Mouse (Mus musculus): ENCODE results near the gene Chd6. TPM values are rescaled to one million over a fixed set of nuclear protein-coding genes. Genes with fewer than 3 reads are reported as not detected.

Chd6 gene
- polyA plus RNA-seq, 1 experiment: 22.2 TPM

GRCm38 (mm10) chr2:161090746-161091405, 18.0 kb downstream of the Chd6 start:
- H3K4me3 ChIP-seq (replicated peaks; ENCODE audit: control insufficient read depth, low read depth, low read length): no peak overlapping the region
- WGBS: 62% methylated on average over 6 of the region's 6 CpGs
- TF ChIP-seq POLR2A (IDR thresholded peaks at IDR 0.05; ENCODE audit: borderline replicate concordance, control insufficient read depth, low read depth, low read length) (no peak), CTCF (IDR thresholded peaks at IDR 0.05; ENCODE audit: control insufficient read depth, insufficient read depth, low read length) (no peak)
- H3K27ac ChIP-seq (ENCODE audit: control insufficient read depth, insufficient read depth, low read depth, low read length, poor library complexity): no peak overlapping the region
- no peaks in the 10 kb centered on the region for H3K4me1 ChIP-seq (ENCODE audit: control insufficient read depth, insufficient read depth, low read length)

- 31% methylated on average over 3 of the region's 3 CpGs for WGBS
- no peaks in the 10 kb centered on the region for H3K4me1 ChIP-seq (ENCODE audit: control insufficient read depth, insufficient read depth, low read length)
Measured at GRCm38 (mm10) chr2:161090200-161090599, 18.7 kb downstream of the Chd6 start.

GRCm38 (mm10) chr2:161078590-161078989, 30.3 kb downstream of the Chd6 start:
- H3K4me1 ChIP-seq (ENCODE audit: control insufficient read depth, insufficient read depth, low read length): no peaks in the 10 kb centered on the region; the same call in 1 of the 2 replicates
- no peak overlapping the region for H3K27ac ChIP-seq (ENCODE audit: control insufficient read depth, insufficient read depth, low read depth, low read length, poor library complexity)
- TF ChIP-seq CTCF (IDR thresholded peaks at IDR 0.05; ENCODE audit: control insufficient read depth, insufficient read depth, low read length) (no peak), POLR2A (IDR thresholded peaks at IDR 0.05; ENCODE audit: borderline replicate concordance, control insufficient read depth, low read depth, low read length) (no peak)
- H3K4me3 ChIP-seq (replicated peaks; ENCODE audit: control insufficient read depth, low read depth, low read length): no peak overlapping the region
- WGBS: 85% methylated on average over 2 of the region's 2 CpGs

More at GRCm38 (mm10) chr2:161090200-161090599, 18.7 kb downstream of the Chd6 start:
- H3K27ac ChIP-seq (ENCODE audit: control insufficient read depth, insufficient read depth, low read depth, low read length, poor library complexity): no peak overlapping the region
- TF ChIP-seq CTCF (IDR thresholded peaks at IDR 0.05; ENCODE audit: control insufficient read depth, insufficient read depth, low read length): no peak
- no peak for TF ChIP-seq POLR2A (IDR thresholded peaks at IDR 0.05; ENCODE audit: borderline replicate concordance, control insufficient read depth, low read depth, low read length)
- H3K4me3 ChIP-seq (replicated peaks; ENCODE audit: control insufficient read depth, low read depth, low read length): no peak overlapping the region

GRCm38 (mm10) chr2:161076262-161076661, 32.6 kb downstream of the Chd6 start:
- Histone ChIP-seq H3K4me1 (ENCODE audit: control insufficient read depth, insufficient read depth, low read length) (no peaks in the 10 kb centered on the region; the same call in 1 of the 2 replicates), H3K27ac (ENCODE audit: control insufficient read depth, insufficient read depth, low read depth, low read length, poor library complexity) (no peak overlapping the region), H3K4me3 (replicated peaks; ENCODE audit: control insufficient read depth, low read depth, low read length) (no peak overlapping the region)
- no peak for TF ChIP-seq POLR2A (IDR thresholded peaks at IDR 0.05; ENCODE audit: borderline replicate concordance, control insufficient read depth, low read depth, low read length)
- TF ChIP-seq CTCF (IDR thresholded peaks at IDR 0.05; ENCODE audit: control insufficient read depth, insufficient read depth, low read length): no peak
- WGBS: 79% methylated on average over 4 of the region's 4 CpGs

DNA sequence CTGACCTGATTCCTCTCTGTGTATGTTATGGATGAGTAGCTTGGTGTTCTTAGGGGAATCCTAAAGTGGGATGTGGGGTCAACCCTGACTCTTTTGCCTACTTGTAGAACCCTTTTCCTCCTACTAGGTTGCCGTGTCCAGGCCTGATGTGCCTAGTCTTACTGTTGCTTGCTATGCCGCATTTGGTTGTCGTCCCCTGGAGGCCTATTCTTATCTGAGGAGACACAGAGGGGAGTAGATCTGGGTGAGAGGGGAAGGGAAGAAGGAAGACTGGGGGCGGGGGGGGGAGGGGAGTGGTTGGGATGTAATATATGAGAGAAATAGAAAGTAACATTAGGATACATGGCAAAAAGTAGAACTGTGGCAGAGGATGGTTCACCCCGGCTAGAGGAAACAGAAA, 33.3 kb downstream of the Chd6 start:
- Histone ChIP-seq H3K4me3 (replicated peaks; ENCODE audit: control insufficient read depth, low read depth, low read length) (no peak overlapping the region), H3K27ac (ENCODE audit: control insufficient read depth, insufficient read depth, low read depth, low read length, poor library complexity) (no peak overlapping the region), H3K4me1 (ENCODE audit: control insufficient read depth, insufficient read depth, low read length) (no peaks in the 10 kb centered on the region; the same call in 1 of the 2 replicates)
- TF ChIP-seq CTCF (IDR thresholded peaks at IDR 0.05; ENCODE audit: control insufficient read depth, insufficient read depth, low read length) (no peak), POLR2A (IDR thresholded peaks at IDR 0.05; ENCODE audit: borderline replicate concordance, control insufficient read depth, low read depth, low read length) (no peak)
- 73% methylated on average over 5 of the region's 5 CpGs for WGBS

DNA sequence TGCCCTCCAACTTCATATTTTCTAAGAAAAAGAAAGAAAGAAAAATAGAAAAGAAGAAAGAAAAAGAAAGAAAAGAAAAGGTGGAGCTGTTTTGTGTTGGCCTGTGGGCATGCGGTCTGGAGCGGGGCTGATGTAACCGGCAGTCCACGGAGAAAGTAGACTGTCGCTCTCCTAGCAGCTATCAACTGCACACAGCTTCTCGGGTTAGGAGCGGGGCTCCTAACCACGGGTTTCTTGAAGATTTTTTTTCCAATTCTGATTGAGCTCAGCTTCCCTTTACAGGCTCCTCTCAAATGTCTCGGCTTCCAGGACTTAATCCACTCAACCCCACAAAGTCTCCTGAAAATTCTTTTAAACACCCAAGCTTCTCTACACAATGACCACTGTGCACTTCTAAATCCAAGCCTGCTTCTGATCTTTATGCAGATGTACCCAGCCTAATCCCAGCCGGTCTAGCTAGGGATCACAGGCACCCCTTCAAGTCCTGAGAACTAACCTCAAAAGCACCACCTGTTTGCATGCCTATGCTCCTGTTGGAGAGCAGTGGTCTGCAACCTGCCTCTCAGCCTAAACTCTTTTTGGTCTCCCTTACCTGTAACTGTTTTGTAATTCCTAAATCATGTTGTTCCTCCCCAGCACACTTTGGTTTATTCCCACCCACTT, 42.6 kb downstream of the Chd6 start:
- WGBS: 55% methylated on average over 10 of the region's 10 CpGs
- Histone ChIP-seq H3K27ac (ENCODE audit: control insufficient read depth, insufficient read depth, low read depth, low read length, poor library complexity) (no peak overlapping the region), H3K4me3 (replicated peaks; ENCODE audit: control insufficient read depth, low read depth, low read length) (no peak overlapping the region), H3K4me1 (ENCODE audit: control insufficient read depth, insufficient read depth, low read length) (no peaks in the 10 kb centered on the region)
- TF ChIP-seq POLR2A (IDR thresholded peaks at IDR 0.05; ENCODE audit: borderline replicate concordance, control insufficient read depth, low read depth, low read length): no peak
- no peak for TF ChIP-seq CTCF (IDR thresholded peaks at IDR 0.05; ENCODE audit: control insufficient read depth, insufficient read depth, low read length)

- 64% methylated on average over 2 of the region's 2 CpGs for WGBS
- no peaks in the 10 kb centered on the region for H3K4me1 ChIP-seq (ENCODE audit: control insufficient read depth, insufficient read depth, low read length)
- H3K27ac ChIP-seq (ENCODE audit: control insufficient read depth, insufficient read depth, low read depth, low read length, poor library complexity): no peak overlapping the region
- no peak overlapping the region for H3K4me3 ChIP-seq (replicated peaks; ENCODE audit: control insufficient read depth, low read depth, low read length)
- no peak for TF ChIP-seq POLR2A (IDR thresholded peaks at IDR 0.05; ENCODE audit: borderline replicate concordance, control insufficient read depth, low read depth, low read length)
- no peak for TF ChIP-seq CTCF (IDR thresholded peaks at IDR 0.05; ENCODE audit: control insufficient read depth, insufficient read depth, low read length)
Measured at GRCm38 (mm10) chr2:161065594-161065993, 43.3 kb downstream of the Chd6 start.

- Histone ChIP-seq H3K4me1 (ENCODE audit: control insufficient read depth, insufficient read depth, low read length) (no peaks in the 10 kb centered on the region), H3K27ac (ENCODE audit: control insufficient read depth, insufficient read depth, low read depth, low read length, poor library complexity) (no peak overlapping the region), H3K4me3 (replicated peaks; ENCODE audit: control insufficient read depth, low read depth, low read length) (no peak overlapping the region)
- 74% methylated on average over 1 of the region's 1 CpGs for WGBS
- TF ChIP-seq POLR2A (IDR thresholded peaks at IDR 0.05; ENCODE audit: borderline replicate concordance, control insufficient read depth, low read depth, low read length) (no peak), CTCF (IDR thresholded peaks at IDR 0.05; ENCODE audit: control insufficient read depth, insufficient read depth, low read length) (no peak)
Measured at GRCm38 (mm10) chr2:161064836-161065235, 44.0 kb downstream of the Chd6 start.

All from bone marrow, adult 2 months (tissue).